Mouse (Mus musculus) MEL (cell line): ENCODE measurements around the gene Nsun3. TPM values are rescaled to one million over a fixed set of nuclear protein-coding genes. Genes with fewer than 3 reads are reported as not detected.

Experiments
- DNase-seq: peaks from one replicate; pipeline ENCODE4 v3.0.0; 2011; ENCODE audit warnings: low read depth, low spot score
- H3K27ac ChIP-seq: 2 replicates; pipeline ENCODE4 v1.5.1; 2012; ENCODE audit warnings: low read depth, mild to moderate bottlenecking, control low read depth, low read length, moderate library complexity; ENCODE audit not compliant: control insufficient read depth
- H3K27me3 ChIP-seq, 2 experiments: fragments of 150-350 bp in 1 of 2; sonication (generic) in 1 of 2; 2 replicates each; pipeline ENCODE4 v1.6.1; 2012; ENCODE audit warnings: low read length in 2 of 2, mild to moderate bottlenecking in 2 of 2, improper control_type of control experiment in 1 of 2, moderate library complexity in 1 of 2; ENCODE audit not compliant: insufficient read depth in 2 of 2, control insufficient read depth in 1 of 2
- H3K36me3 ChIP-seq, 2 experiments: 2 replicates each; pipeline ENCODE4 v1.6.1; 2012 to 2014; ENCODE audit warnings: low read length in 2 of 2, improper control_type of control experiment in 1 of 2, inconsistent platforms in 1 of 2, mild to moderate bottlenecking in 1 of 2; ENCODE audit not compliant: insufficient read depth in 2 of 2, control insufficient read depth in 1 of 2
- H3K4me1 ChIP-seq, 2 experiments: fragments of 150-350 bp in 1 of 2; sonication (generic) in 1 of 2; 2 replicates each; pipeline ENCODE4 v1.6.1; 2012; ENCODE audit warnings: low read length in 2 of 2, improper control_type of control experiment in 1 of 2, mild to moderate bottlenecking in 1 of 2; ENCODE audit not compliant: insufficient read depth in 2 of 2, control insufficient read depth in 1 of 2
- H3K4me3 ChIP-seq, 2 experiments: fragments of 150-350 bp in 1 of 2; sonication (generic) in 1 of 2; 2 replicates each; pipeline ENCODE4 v1.5.1; 2012; ENCODE audit warnings: low read depth in 2 of 2, low read length in 2 of 2, mild to moderate bottlenecking in 2 of 2, moderate library complexity in 2 of 2, control low read depth in 1 of 2, improper control_type of control experiment in 1 of 2; ENCODE audit not compliant: control insufficient read depth in 1 of 2, insufficient read depth in 1 of 2
- H3K79me2 ChIP-seq: 2 replicates; pipeline ENCODE4 v1.6.1; 2012; ENCODE audit warnings: mild to moderate bottlenecking, low read length, moderate library complexity; ENCODE audit not compliant: control insufficient read depth, poor library complexity, insufficient read depth
- H3K9ac ChIP-seq: 2 replicates; pipeline ENCODE4 v1.6.1; 2012; ENCODE audit warnings: low read depth, mild to moderate bottlenecking, control low read depth, low read length, moderate library complexity; ENCODE audit not compliant: control insufficient read depth, poor library complexity, severe bottlenecking
- H3K9me3 ChIP-seq: fragments of 150-350 bp; sonication (generic); replicated peaks from 2 replicates; pipeline ENCODE4 v1.6.1; 2012; ENCODE audit warnings: mild to moderate bottlenecking, low read length, improper control_type of control experiment, moderate library complexity; ENCODE audit not compliant: insufficient read depth
- BHLHE40 ChIP-seq: IDR thresholded peaks from 2 replicates; pipeline ENCODE4 v1.6.1; 2012; ENCODE audit warnings: low read depth, mild to moderate bottlenecking, inconsistent platforms, low read length, improper control_type of control experiment, borderline replicate concordance
- CHD2 ChIP-seq: IDR thresholded peaks from 2 replicates; pipeline ENCODE4 v1.6.1; 2011; ENCODE audit warnings: low read length, improper control_type of control experiment
- ELF1 ChIP-seq: IDR thresholded peaks from 2 replicates; pipeline ENCODE4 v1.6.1; 2014; ENCODE audit warnings: low read depth, mild to moderate bottlenecking, inconsistent platforms, low read length, improper control_type of control experiment, moderate library complexity
- HCFC1 ChIP-seq: IDR thresholded peaks from 2 replicates; pipeline ENCODE4 v1.6.1; 2012; ENCODE audit warnings: low read depth, mild to moderate bottlenecking, inconsistent platforms, low read length, improper control_type of control experiment, moderate library complexity
- MAFK ChIP-seq: IDR thresholded peaks from 2 replicates; pipeline ENCODE4 v1.6.1; 2011; ENCODE audit warnings: low read depth, mild to moderate bottlenecking, low read length, improper control_type of control experiment, borderline replicate concordance
- MEF2A ChIP-seq: IDR thresholded peaks from 2 replicates; pipeline ENCODE4 v1.6.1; 2014; ENCODE audit warnings: low read depth, mild to moderate bottlenecking, inconsistent platforms, low read length, improper control_type of control experiment; ENCODE audit not compliant: poor library complexity, insufficient replicate concordance, severe bottlenecking; ENCODE audit errors: extremely low read depth
- MXI1 ChIP-seq: IDR thresholded peaks from 2 replicates; pipeline ENCODE4 v1.6.1; 2011; ENCODE audit warnings: mild to moderate bottlenecking, low read depth, low read length, improper control_type of control experiment
- MYB ChIP-seq: IDR thresholded peaks from 2 replicates; pipeline ENCODE4 v1.6.1; 2011; ENCODE audit warnings: mild to moderate bottlenecking, low read depth, low read length, improper control_type of control experiment
- MYC ChIP-seq: IDR thresholded peaks from 2 replicates; pipeline ENCODE4 v1.6.1; 2011; ENCODE audit warnings: low read depth, mild to moderate bottlenecking, low read length, improper control_type of control experiment, moderate library complexity
- NELFE ChIP-seq: IDR thresholded peaks from 2 replicates; pipeline ENCODE4 v1.6.1; 2011; ENCODE audit warnings: low read depth, low read length, improper control_type of control experiment
- RAD21 ChIP-seq: IDR thresholded peaks from 2 replicates; pipeline ENCODE4 v1.6.1; 2011; ENCODE audit warnings: mild to moderate bottlenecking, low read depth, low read length, improper control_type of control experiment
- RCOR1 ChIP-seq: IDR thresholded peaks from 2 replicates; pipeline ENCODE4 v1.6.1; 2012; ENCODE audit warnings: low read depth, mild to moderate bottlenecking, inconsistent platforms, low read length, improper control_type of control experiment
- SIN3A ChIP-seq: IDR thresholded peaks from 2 replicates; pipeline ENCODE4 v1.6.1; 2012; ENCODE audit warnings: low read length, improper control_type of control experiment, inconsistent platforms
- TAL1 ChIP-seq: IDR thresholded peaks from 2 replicates; pipeline ENCODE4 v1.6.1; 2012; ENCODE audit warnings: mild to moderate bottlenecking, inconsistent platforms, low read length, moderate library complexity, mixed read lengths
- UBTF ChIP-seq: IDR thresholded peaks from 2 replicates; pipeline ENCODE4 v1.6.1; 2012; ENCODE audit warnings: low read depth, mild to moderate bottlenecking, inconsistent platforms, low read length, improper control_type of control experiment, moderate library complexity, borderline replicate concordance; ENCODE audit not compliant: insufficient read depth
- USF1 ChIP-seq: IDR thresholded peaks from 2 replicates; pipeline ENCODE4 v1.6.1; 2014; ENCODE audit warnings: low read depth, mild to moderate bottlenecking, inconsistent platforms, low read length, improper control_type of control experiment, moderate library complexity
- ZC3H11A ChIP-seq: IDR thresholded peaks from 2 replicates; pipeline ENCODE4 v1.6.1; 2012; ENCODE audit warnings: low read depth, mild to moderate bottlenecking, inconsistent platforms, low read length, improper control_type of control experiment
- ZMIZ1 ChIP-seq: IDR thresholded peaks from 2 replicates; pipeline ENCODE4 v1.6.1; 2012; ENCODE audit warnings: low read depth, mild to moderate bottlenecking, inconsistent platforms, low read length, improper control_type of control experiment, moderate library complexity
- ZNF384 ChIP-seq: IDR thresholded peaks from 2 replicates; pipeline ENCODE4 v1.6.1; 2012; ENCODE audit warnings: low read depth, mild to moderate bottlenecking, inconsistent platforms, low read length, improper control_type of control experiment
- polyA plus RNA-seq, 2 experiments: library from polyadenylated mRNA; stranded (reverse) in 1 of 2; unstranded in 1 of 2; fragments of >175 nt in 1 of 2; fragments of >200 nt in 1 of 2; gene quantifications; 2 replicates each; pipeline versions ENCODE4 v1.2.1 to v1.2.4; 2012; ENCODE audit warnings: low replicate concordance in 2 of 2, low read depth in 1 of 2; ENCODE audit not compliant: insufficient read length in 2 of 2, insufficient read depth in 1 of 2, missing spikeins in 1 of 2
- total RNA-seq: library from RNA; depleted of rRNA; stranded (reverse); fragments of 300-350 nt; gene quantifications from 2 replicates; pipeline ENCODE4 v1.2.3, GENCODE M21; 2012

The Nsun3 gene
- total and polyA plus RNA-seq, 3 experiments, result 4.1 to 7.4 TPM; not detected in 1

GRCm38 (mm10) chr16:62690436-62690835 is 96.2 kb downstream of the Nsun3 start:
- no peak overlapping the region for H3K4me3 ChIP-seq
- H3K79me2 ChIP-seq, result no peaks in the 10 kb centered on the region
- no peaks in the 10 kb centered on the region for H3K36me3 ChIP-seq
- no peak overlapping the region for H3K9ac ChIP-seq
- no peaks in the 10 kb centered on the region for H3K9me3 ChIP-seq
- no peaks in the 10 kb centered on the region for H3K27me3 ChIP-seq
- H3K4me1 ChIP-seq, result no peaks in the 10 kb centered on the region
- TF ChIP-seq ZMIZ1, result no peak
- TF ChIP-seq BHLHE40, result no peak
- TF ChIP-seq ZNF384, result no peak
- no peak for TF ChIP-seq MAFK
- TF ChIP-seq CHD2, result no peak
- TF ChIP-seq UBTF, result no peak
- TF ChIP-seq TAL1, result no peak
- no peak for TF ChIP-seq ELF1
- TF ChIP-seq MEF2A, result no peak
- TF ChIP-seq USF1, result no peak
- TF ChIP-seq MYB, result no peak
- TF ChIP-seq MXI1, result no peak
- no peak for TF ChIP-seq NELFE
- no peak for TF ChIP-seq ZC3H11A
- no peak for DNase-seq
- no peak overlapping the region for H3K27ac ChIP-seq

- H3K27ac ChIP-seq, result no peak overlapping the region
- TF ChIP-seq USF1 (no peak), HCFC1 (no peak), RAD21 (no peak), ZC3H11A (no peak), MXI1 (no peak), MYC (no peak), ELF1 (no peak), CHD2 (no peak), TAL1 (no peak), RCOR1 (no peak), MAFK (no peak), SIN3A (no peak)
- no peak for DNase-seq
Measured at GRCm38 (mm10) chr16:62686073-62686472, 100.5 kb downstream of the Nsun3 start.

More at GRCm38 (mm10) chr16:62686073-62686472, 100.5 kb downstream of the Nsun3 start:
- Histone ChIP-seq H3K9me3 (no peaks in the 10 kb centered on the region), H3K36me3 (no peaks in the 10 kb centered on the region), H3K27me3 (no peaks in the 10 kb centered on the region), H3K4me1 (no peaks in the 10 kb centered on the region), H3K4me3 (no peak overlapping the region), H3K9ac (no peak overlapping the region), H3K79me2 (no peaks in the 10 kb centered on the region)
